Comparison of ENCODE assay signal across 9 mouse cellular contexts in the genomic region with DNA sequence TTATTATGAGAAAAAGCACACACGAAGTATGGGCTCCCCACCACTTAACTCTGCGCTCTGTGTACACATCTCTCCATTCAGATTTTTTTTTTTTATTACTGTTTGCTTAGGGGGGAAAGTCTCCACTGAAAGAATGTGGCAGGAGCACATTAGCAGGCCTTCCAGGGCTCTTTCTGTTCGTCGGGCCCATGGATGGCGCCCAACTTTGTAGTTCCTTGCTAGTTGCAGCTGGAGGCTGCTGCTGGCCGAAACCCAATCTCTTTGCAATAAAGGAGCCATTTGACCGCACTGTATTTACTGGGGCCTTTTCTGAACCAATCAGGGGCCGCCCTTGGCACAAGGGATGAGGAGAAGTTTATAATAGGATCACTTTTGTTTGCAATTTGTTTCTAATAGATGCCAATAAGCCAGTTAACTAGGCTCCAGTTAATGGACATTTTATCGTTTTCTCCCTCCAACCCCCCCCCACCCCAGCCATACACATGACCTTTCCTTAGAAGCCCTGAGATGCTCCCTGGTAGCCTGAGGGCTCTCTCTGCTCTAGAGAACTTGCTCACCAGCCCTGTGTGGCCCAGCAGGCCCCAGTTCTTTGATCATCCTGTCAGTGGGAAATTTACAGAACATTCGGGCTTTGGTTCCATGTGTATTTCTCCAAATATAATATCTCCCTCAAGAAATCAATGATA.
DNase-seq lines count a peak whose midpoint lies in the region; TF ChIP-seq lines count a peak whose summit lies in the region.
"Had no signal": no experiment of that assay in that cellular context is flagged by ENCODE, and none has a peak within 500 bp of the region (broad histone marks: within the 10 kb centered on the region; RNA-seq: fewer than 3 reads in every experiment).

No protein-coding gene starts in this region.

- TF ChIP-seq CTCF in left cerebral cortex, adult 2 months (IDR thresholded peaks at IDR 0.05): no peak

- peak; percentile 19 for DNase-seq in adrenal gland, postnatal 14 days
- no peak for DNase-seq in adrenal gland, adult 8-10 months
- DNase-seq in right cerebral cortex, adult 18-20 months: peak; percentile 9
- DNase-seq in right cerebral cortex, postnatal 36 days (ENCODE audit: low spot score in 2 of 2): no peak
- peak; percentile 60 to 62 for DNase-seq in kidney, postnatal 4 days
- DNase-seq in skeletal muscle tissue, adult 2 months (ENCODE audit: low read depth, low spot score): peak; percentile 58
- no peak for DNase-seq in thymus, postnatal 0 days (ENCODE audit: low spot score)
- DNase-seq in left cerebral cortex, adult 2 months (ENCODE audit: extremely low spot score in 1 of 2, low spot score in 2 of 2): no peak
- DNase-seq: liver, embryonic 13.5 days had no signal

- H3K27ac ChIP-seq in left cerebral cortex, adult 2 months: no peak overlapping the region
- H3K27ac ChIP-seq: liver, embryonic 13.5 days had no signal

- no peak overlapping the region for H3K4me3 ChIP-seq in left cerebral cortex, adult 2 months
- H3K4me3 ChIP-seq: liver, embryonic 13.5 days had no signal

- intact Hi-C loops in left cerebral cortex, adult 2 months (cut with DNase I): no loop called here

Comparison
In these comparisons a context has a peak if more than half of its experiments do, and no peak if none do; other contexts are left out.
1. DNase-seq: peak in adrenal gland, postnatal 14 days (single experiment), right cerebral cortex, adult 18-20 months (single experiment), kidney, postnatal 4 days (2 of 2) and skeletal muscle tissue, adult 2 months (single experiment); none in adrenal gland, adult 8-10 months (single experiment), right cerebral cortex, postnatal 36 days (0 of 2), thymus, postnatal 0 days (single experiment) and left cerebral cortex, adult 2 months (0 of 2).